Mouse (Mus musculus) stomach, postnatal 0 days (tissue): ENCODE data around the gene Vps35l.

Source experiments
- CTCF ChIP-seq: IDR thresholded peaks from 2 replicates; pipeline ENCODE4 v1.5.1; 2016; ENCODE audit warnings: antibody characterized with exemption, low read depth, mild to moderate bottlenecking, moderate library complexity
- EP300 ChIP-seq: optimal IDR thresholded peaks from 2 replicates; pipeline ENCODE3; 2016; ENCODE audit warnings: antibody characterized with exemption

GRCm38 (mm10) chr7:118769655-118770054 lies 29.6 kb downstream of the Vps35l start:
- TF ChIP-seq EP300 (no peak), CTCF (no peak)
